Mouse (Mus musculus) forebrain, embryonic 14.5 days (tissue): ENCODE measurements around the gene Rab3a. TPM values are rescaled to one million over a fixed set of nuclear protein-coding genes. Genes with fewer than 3 reads are reported as not detected.

Experiments used
- ATAC-seq: fragments of 200-750 bp; cut with Nextera tagmentation; 2 replicates; pipeline ENCODE4 v1.8.0; 2017; ENCODE audit warnings: mild to moderate bottlenecking, moderate library complexity
- DNase-seq: peaks from one replicate; pipeline ENCODE4 v3.0.0-alpha.2; 2015; ENCODE audit warnings: low spot score
- H3K27ac ChIP-seq: fragments of 300-500 bp; sonication (generic); 2 replicates; pipeline ENCODE4 v1.5.1; 2014; ENCODE audit warnings: low read depth, mild to moderate bottlenecking, control low read depth, low read length, moderate library complexity
- H3K27me3 ChIP-seq: fragments of 300-500 bp; sonication (generic); replicated peaks from 2 replicates; pipeline ENCODE4 v1.6.1; 2014; ENCODE audit warnings: low read length, control low read depth, mixed read lengths; ENCODE audit not compliant: control insufficient read depth, insufficient read depth
- H3K36me3 ChIP-seq: fragments of 300-500 bp; sonication (generic); 2 replicates; pipeline ENCODE4 v1.6.1; 2014; ENCODE audit warnings: low read length, control low read depth; ENCODE audit not compliant: control insufficient read depth, insufficient read depth
- H3K4me1 ChIP-seq: fragments of 300-500 bp; sonication (generic); 2 replicates; pipeline ENCODE4 v1.6.1; 2014; ENCODE audit warnings: antibody characterized with exemption, low read length, control low read depth; ENCODE audit not compliant: control insufficient read depth, insufficient read depth
- H3K4me2 ChIP-seq: fragments of 300-500 bp; sonication (generic); 2 replicates; pipeline ENCODE4 v1.6.1; 2014; ENCODE audit warnings: mild to moderate bottlenecking, control low read depth, low read length
- H3K4me3 ChIP-seq: fragments of 300-500 bp; sonication (generic); 2 replicates; pipeline ENCODE4 v1.5.1; 2014; ENCODE audit warnings: low read depth, low read length, control low read depth
- H3K9ac ChIP-seq: fragments of 300-500 bp; sonication (generic); 2 replicates; pipeline ENCODE4 v1.6.1; 2014; ENCODE audit warnings: mild to moderate bottlenecking, low read length, control low read depth, moderate library complexity
- H3K9me3 ChIP-seq: fragments of 300-500 bp; sonication (generic); replicated peaks from 2 replicates; pipeline ENCODE4 v1.6.1; 2016; ENCODE audit warnings: low read length, control low read depth, mixed read lengths; ENCODE audit not compliant: control insufficient read depth
- WGBS: fragments of 180-500 bp; shearing (Covaris S2); extraction: QIAGEN DNeasy Blood & Tissue Kit; methylation state at CpG from one replicate; pipeline ENCODE4 v1.1.7; 2014; 5-methylcytosine and 5-hydroxymethylcytosine counted together
- polyA plus RNA-seq: library from polyadenylated mRNA; unstranded; fragments of >200 nt; fragmentation: Nextera tagmentation; extraction: Ambion mirVana; gene quantifications from 2 replicates; pipeline ENCODE4 v1.2.1, GENCODE M21; 2014

The Rab3a gene
- polyA plus RNA-seq, 1 experiment from 2014 or later, result 330 TPM

GRCm38 (mm10) chr8:70753151-70753550, 1.3 kb upstream of the Rab3a start:
- H3K9ac ChIP-seq, result no peak overlapping the region
- 36% methylated on average over 21 of the region's 21 CpGs for WGBS
- DNase-seq, result no peak
- peaks cover 14% of the 10 kb centered on the region; the same call in 1 of the 2 replicates for H3K4me1 ChIP-seq
- no peak for ATAC-seq
- peaks cover 22% of the 10 kb centered on the region for H3K36me3 ChIP-seq
- H3K4me3 ChIP-seq, result no peak overlapping the region
- no peak overlapping the region for H3K27ac ChIP-seq
- H3K4me2 ChIP-seq, result no peak overlapping the region
- H3K27me3 ChIP-seq, result no peaks in the 10 kb centered on the region
- no peaks in the 10 kb centered on the region for H3K9me3 ChIP-seq

- H3K4me1 ChIP-seq, result peaks cover 22% of the 10 kb centered on the region
- peaks cover 27% of the 10 kb centered on the region for H3K36me3 ChIP-seq
- peak overlapping the region; percentile 62 for H3K4me3 ChIP-seq
- no peaks in the 10 kb centered on the region for H3K27me3 ChIP-seq
- H3K4me2 ChIP-seq, result peak overlapping the region; percentile 87
- ATAC-seq (peak; percentile 40), DNase-seq (peak; percentile 68)
- 15% methylated on average over 48 of the region's 50 CpGs for WGBS
- peak overlapping the region; percentile 76 for H3K9ac ChIP-seq
- H3K9me3 ChIP-seq, result no peaks in the 10 kb centered on the region
- peak overlapping the region; percentile 82 for H3K27ac ChIP-seq
These were observed 587 bp downstream of the Rab3a start for GRCm38 (mm10) chr8:70754871-70755660.

DNA sequence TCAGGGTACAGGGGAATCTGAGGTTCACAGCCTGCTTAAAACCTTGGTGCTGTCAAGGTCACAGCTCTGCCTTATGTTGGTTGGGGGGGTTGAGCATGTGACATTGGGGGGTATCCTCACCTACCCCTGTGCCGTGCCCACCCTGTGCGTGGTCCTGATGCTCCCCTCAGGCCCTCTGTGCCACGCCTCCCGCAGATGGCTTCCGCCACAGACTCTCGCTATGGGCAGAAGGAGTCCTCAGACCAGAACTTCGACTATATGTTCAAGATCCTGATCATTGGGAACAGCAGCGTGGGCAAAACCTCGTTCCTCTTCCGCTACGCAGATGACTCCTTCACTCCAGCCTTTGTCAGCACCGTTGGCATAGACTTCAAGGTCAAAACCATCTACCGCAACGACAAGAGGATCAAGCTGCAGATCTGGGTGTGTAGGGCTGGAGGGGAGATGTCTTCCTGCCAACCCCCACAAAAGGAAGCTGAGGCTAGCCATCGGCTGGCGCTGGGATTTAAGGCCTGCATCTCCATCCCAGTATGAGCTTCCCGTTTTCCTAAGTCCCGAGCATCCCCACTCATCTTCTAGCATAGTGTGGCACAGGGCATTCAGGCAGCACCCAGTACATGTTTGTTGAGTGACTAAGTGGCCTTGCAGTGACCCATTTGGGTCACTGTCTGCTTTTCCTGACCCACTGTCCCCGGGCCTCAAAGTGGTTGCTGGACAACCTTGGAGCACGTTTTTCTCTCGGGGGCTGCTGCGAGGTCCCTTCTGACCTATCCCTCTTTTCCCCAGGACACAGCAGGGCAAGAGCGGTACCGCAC, 1.4 kb downstream of the Rab3a start:
- DNase-seq, result no peak
- Histone ChIP-seq H3K4me3 (peak overlapping the region; percentile 62), H3K4me1 (peaks cover 24% of the 10 kb centered on the region), H3K9me3 (no peaks in the 10 kb centered on the region), H3K36me3 (peaks cover 27% of the 10 kb centered on the region), H3K9ac (peak overlapping the region; percentile 76), H3K27me3 (no peaks in the 10 kb centered on the region), H3K27ac (no peak overlapping the region), H3K4me2 (peak overlapping the region; percentile 87)
- WGBS, result 83% methylated on average over 24 of the region's 24 CpGs
- ATAC-seq, result no peak

GRCm38 (mm10) chr8:70756476-70757040, 2.1 kb downstream of the Rab3a start:
- H3K4me1 ChIP-seq, result peaks cover 24% of the 10 kb centered on the region
- H3K36me3 ChIP-seq, result peaks cover 27% of the 10 kb centered on the region
- 0 out of 2 replicates have a peak overlapping the region, but pooled peaks have one; percentile 70 for H3K27ac ChIP-seq
- H3K9me3 ChIP-seq, result no peaks in the 10 kb centered on the region
- DNase-seq (no peak), ATAC-seq (no peak)
- H3K4me3 ChIP-seq, result no peak overlapping the region
- 90% methylated on average over 6 of the region's 6 CpGs for WGBS
- no peaks in the 10 kb centered on the region for H3K27me3 ChIP-seq
- no peak overlapping the region for H3K9ac ChIP-seq
- H3K4me2 ChIP-seq, result no peak overlapping the region

GRCm38 (mm10) chr8:70757523-70758307, 3.2 kb downstream of the Rab3a start:
- Histone ChIP-seq H3K9me3 (no peaks in the 10 kb centered on the region), H3K27me3 (no peaks in the 10 kb centered on the region), H3K9ac (0 out of 2 replicates have a peak overlapping the region, but pooled peaks have one; percentile 21), H3K4me3 (no peak overlapping the region), H3K27ac (peak overlapping the region; percentile 70), H3K36me3 (peaks cover 27% of the 10 kb centered on the region), H3K4me2 (peak overlapping the region; percentile 20; the same call in 1 of the 2 replicates), H3K4me1 (peaks cover 24% of the 10 kb centered on the region)
- WGBS, result 57% methylated on average over 22 of the region's 22 CpGs
- DNase-seq, result no peak
- no peak for ATAC-seq

- Histone ChIP-seq H3K4me1 (peaks cover 24% of the 10 kb centered on the region), H3K9me3 (no peaks in the 10 kb centered on the region), H3K27ac (peak overlapping the region; percentile 70; the same call in 1 of the 2 replicates), H3K9ac (no peak overlapping the region), H3K4me3 (no peak overlapping the region), H3K27me3 (no peaks in the 10 kb centered on the region), H3K4me2 (peak overlapping the region; percentile 20; the same call in 1 of the 2 replicates), H3K36me3 (peaks cover 27% of the 10 kb centered on the region)
- DNase-seq (peak; percentile 72), ATAC-seq (no peak)
- WGBS, result 70% methylated on average over 7 of the region's 7 CpGs
These were observed 3.8 kb downstream of the Rab3a start for GRCm38 (mm10) chr8:70758308-70758615.

DNA sequence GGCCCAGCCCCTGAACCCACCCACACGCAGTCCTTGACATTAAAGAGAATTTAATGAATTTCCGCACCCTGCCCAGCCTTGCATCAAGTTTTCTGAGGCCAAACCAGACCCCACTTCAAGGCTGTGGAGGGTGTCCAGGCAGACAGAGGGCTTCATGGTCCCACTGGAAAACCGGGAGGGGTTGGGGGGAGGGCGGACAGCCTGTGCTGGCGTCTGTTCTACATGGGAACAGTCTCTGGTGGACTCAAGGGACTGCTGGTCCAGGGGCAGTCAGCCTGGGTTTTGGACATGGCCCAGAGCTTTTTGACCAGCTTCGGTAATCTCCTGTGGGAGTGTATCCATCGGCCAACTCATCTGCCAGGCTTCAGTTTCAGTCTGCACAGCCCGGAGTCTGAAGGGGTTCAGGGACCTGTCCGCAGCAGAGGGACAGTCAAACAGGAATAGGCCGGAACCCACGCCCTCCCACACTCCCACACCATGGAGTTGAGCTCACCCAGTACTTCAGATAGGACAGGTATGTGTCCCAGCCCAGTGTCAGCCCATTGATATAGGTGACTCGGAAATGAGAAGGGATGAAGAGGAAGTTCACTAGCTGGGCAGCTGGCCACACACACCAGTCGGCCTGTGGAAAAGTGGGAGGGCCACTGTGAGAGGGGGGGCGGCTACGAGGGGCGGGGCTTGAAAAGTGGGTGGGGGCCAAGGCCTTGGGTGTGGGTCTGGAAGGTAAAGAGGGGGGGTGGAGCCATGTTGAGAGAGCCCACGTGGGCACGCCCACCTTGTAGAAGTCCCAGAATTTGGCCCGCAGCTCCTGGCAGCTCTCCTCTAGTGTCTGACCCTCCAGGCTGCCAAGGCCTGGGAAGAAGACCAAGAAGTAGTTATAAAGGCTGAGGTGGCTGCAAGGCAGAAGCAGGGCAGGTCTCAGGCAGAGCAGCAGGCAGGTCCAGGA, 4.4 kb downstream of the Rab3a start:
- H3K4me2 ChIP-seq, result 0 out of 2 replicates have a peak overlapping the region, but pooled peaks have one; percentile 100
- no peak overlapping the region for H3K4me3 ChIP-seq
- H3K27ac ChIP-seq, result peak overlapping the region; percentile 65
- H3K9me3 ChIP-seq, result no peaks in the 10 kb centered on the region
- 0 out of 2 replicates have a peak overlapping the region, but pooled peaks have one; percentile 13 for H3K9ac ChIP-seq
- no peaks in the 10 kb centered on the region for H3K27me3 ChIP-seq
- WGBS, result 69% methylated on average over 18 of the region's 19 CpGs
- no peak for DNase-seq
- H3K36me3 ChIP-seq, result peaks cover 27% of the 10 kb centered on the region
- ATAC-seq, result no peak
- peaks cover 24% of the 10 kb centered on the region for H3K4me1 ChIP-seq
